Comparison of ENCODE assay signal across 13 mouse cellular contexts in the genomic region with DNA sequence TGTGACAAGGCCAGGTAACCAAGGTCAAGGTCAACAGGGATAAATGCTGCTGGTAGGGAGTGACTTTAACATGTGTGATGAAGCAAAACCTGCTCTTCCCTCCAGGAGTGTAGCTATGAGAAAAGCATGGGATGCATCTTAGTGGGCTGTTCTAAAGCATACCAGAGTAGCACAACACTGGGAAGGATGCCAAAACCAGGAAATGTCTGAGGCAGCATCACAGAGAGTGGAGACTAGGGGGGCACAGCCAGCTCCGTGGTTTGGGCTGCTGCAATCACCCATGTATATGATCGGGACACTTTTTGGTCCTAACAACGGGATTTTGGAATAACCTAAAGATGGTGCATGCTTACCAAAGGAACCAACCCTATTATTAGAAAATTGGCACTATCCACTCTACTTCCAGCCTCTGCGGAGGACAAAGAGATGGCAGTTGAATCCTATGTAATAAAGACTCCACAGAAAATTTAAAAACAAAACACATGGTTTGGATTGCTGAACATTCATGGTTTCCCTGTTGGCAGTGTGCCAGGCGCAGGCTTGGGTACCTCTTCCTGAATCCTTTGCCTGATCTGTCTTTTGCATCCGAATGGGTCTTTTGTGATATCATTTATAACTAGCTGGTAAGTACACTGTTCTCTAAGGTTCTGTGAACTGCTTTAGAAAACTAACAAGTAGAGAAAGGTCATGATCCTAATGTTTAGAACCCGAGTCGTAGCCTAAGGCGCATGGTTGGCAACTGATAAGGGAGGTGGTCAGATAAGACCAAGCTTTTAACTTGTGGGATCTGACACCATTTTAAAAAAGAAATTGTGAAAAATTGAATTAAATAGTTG. TPM values are rescaled to one million over a fixed set of nuclear protein-coding genes. Genes with fewer than 3 reads are reported as not detected.
DNase-seq lines count a peak whose midpoint lies in the region; ATAC-seq and TF ChIP-seq lines count a peak whose summit lies in the region.
"Had no signal": no experiment of that assay in that cellular context is flagged by ENCODE, and none has a peak within 500 bp of the region (broad histone marks: within the 10 kb centered on the region; RNA-seq: fewer than 3 reads in every experiment).

No protein-coding gene starts in this region.

- H3K4me1 ChIP-seq in heart, adult 2 months (ENCODE audit: control insufficient read depth, insufficient read depth, low read length), result peaks cover 4% of the 10 kb centered on the region
- H3K4me1 ChIP-seq in hindbrain, embryonic 16.5 days (ENCODE audit: control insufficient read depth, insufficient read depth, low read depth, low read length), result no peaks in the 10 kb centered on the region

- H3K9me3 ChIP-seq in hindbrain, embryonic 16.5 days (ENCODE audit: control insufficient read depth, low read length), result no peaks in the 10 kb centered on the region
- H3K9me3 ChIP-seq: heart, embryonic 12.5 days; megakaryocyte, embryonic 14.5 days had no signal

- no peak for TF ChIP-seq POLR2A in heart, adult 2 months (IDR thresholded peaks at IDR 0.05; ENCODE audit: insufficient read depth, low read depth, low read length)

- no peak overlapping the region for H3K4me3 ChIP-seq in heart, adult 2 months
- H3K4me3 ChIP-seq in hindbrain, embryonic 16.5 days (ENCODE audit: low read length), result no peak overlapping the region
- H3K4me3 ChIP-seq: heart, embryonic 12.5 days; megakaryocyte, embryonic 14.5 days had no signal

- no peak overlapping the region for H3K4me2 ChIP-seq in hindbrain, embryonic 16.5 days (ENCODE audit: low read length)
- H3K4me2 ChIP-seq: heart, embryonic 12.5 days had no signal

- no peak for TF ChIP-seq CTCF in heart, adult 2 months (IDR thresholded peaks at IDR 0.05)

- intact Hi-C loops in heart, adult 2 months (cut with DNase I), result no loop called here

- 54% methylated on average over 9 of the region's 9 CpGs for WGBS in heart, adult 2 months
- 70% methylated on average over 9 of the region's 9 CpGs for WGBS in hindbrain, embryonic 16.5 days

- H3K27ac ChIP-seq in heart, adult 2 months, result no peak overlapping the region
- H3K27ac ChIP-seq in hindbrain, embryonic 16.5 days (ENCODE audit: low read depth, low read length), result no peak overlapping the region

- no peak overlapping the region for H3K9ac ChIP-seq in heart, adult 2 months (ENCODE audit: low read depth, low read length)
- H3K9ac ChIP-seq in hindbrain, embryonic 16.5 days (ENCODE audit: low read depth, low read length), result no peak overlapping the region
- H3K9ac ChIP-seq: heart, embryonic 12.5 days had no signal

- DNase-seq in heart, adult 11 months, result peak; percentile 73
- DNase-seq in heart, adult 2 months, result no peak
- peak; percentile 35 for DNase-seq in right cerebral cortex, postnatal 4 days
- DNase-seq in right cerebral cortex, postnatal 14 days, result no peak
- no peak for DNase-seq in gastrocnemius, adult 18-20 months (ENCODE audit: low spot score)
- DNase-seq in layer of hippocampus, postnatal 14 days (ENCODE audit: low spot score in 2 of 2), result no peak
- DNase-seq in urinary bladder, adult 2 months (ENCODE audit: low spot score), result no peak
- DNase-seq: cerebellum, postnatal 36 days; thymus, postnatal 36 days had no signal

- H3K27me3 ChIP-seq in heart, adult 2 months (ENCODE audit: control insufficient read depth, insufficient read depth, low read length), result no peaks in the 10 kb centered on the region
- no peaks in the 10 kb centered on the region for H3K27me3 ChIP-seq in hindbrain, embryonic 16.5 days (replicated peaks; ENCODE audit: control insufficient read depth, insufficient read depth, low read length)
- H3K27me3 ChIP-seq: heart, embryonic 12.5 days; megakaryocyte, embryonic 14.5 days had no signal

- H3K36me3 ChIP-seq in heart, adult 2 months (ENCODE audit: control insufficient read depth, insufficient read depth, low read length), result no peaks in the 10 kb centered on the region
- no peaks in the 10 kb centered on the region for H3K36me3 ChIP-seq in hindbrain, embryonic 16.5 days (ENCODE audit: control insufficient read depth, insufficient read depth, low read length)
- H3K36me3 ChIP-seq: heart, embryonic 12.5 days had no signal

- 0 out of 2 replicates have a peak, but pooled peaks have one; percentile 44 for ATAC-seq in hindbrain, embryonic 16.5 days
- ATAC-seq: inflammation-experienced regulatory T-cells, adult 6 months had no signal

- H3K79me2 ChIP-seq in heart, adult 2 months (replicated peaks; ENCODE audit: control insufficient read depth, insufficient read depth, low read length), result no peaks in the 10 kb centered on the region

- no peak for TF ChIP-seq EP300 in heart, adult 2 months (IDR thresholded peaks at IDR 0.05; ENCODE audit: insufficient read depth, low read depth, low read length)

RNA-seq across cellular contexts. Expression of gene Prkaa1, which starts 5.4 kb away (rescaled TPM):
- 10 to 100 TPM; 12.6 to 13.9 TPM for total RNA-seq in heart, adult 2 months (2021)
- polyA plus RNA-seq in heart, adult 2 months (2012; rRNA removed), result 4.6 and 8.9 TPM in 2 replicates
- 14.4 and 14.9 TPM in 2 replicates for polyA plus RNA-seq in hindbrain, embryonic 16.5 days (2015; fragmentation: Nextera tagmentation; extraction: Ambion mirVana)
- 10 to 100 TPM; 10.2 to 10.8 TPM for total RNA-seq in gastrocnemius, adult 18-20 months (2021)
- 10 to 100 TPM; 19.2 to 20.8 TPM for total RNA-seq in layer of hippocampus, postnatal 14 days (2021)
- 19.3 and 20.1 TPM in 2 replicates for polyA plus RNA-seq in urinary bladder, adult 2 months (2012; rRNA removed)

RNA-seq across cellular contexts. Expression of gene Rpl37, which starts 21.8 kb away (rescaled TPM):
- 100 to 1,000 TPM; 186 to 228 TPM for total RNA-seq in heart, adult 2 months (2021)
- polyA plus RNA-seq in heart, adult 2 months (2012; rRNA removed), result 382 and 405 TPM in 2 replicates
- 243 and 252 TPM in 2 replicates for polyA plus RNA-seq in hindbrain, embryonic 16.5 days (2015; fragmentation: Nextera tagmentation; extraction: Ambion mirVana)
- total RNA-seq in gastrocnemius, adult 18-20 months (2021), result 100 to 1,000 TPM; 186 to 194 TPM
- 100 to 1,000 TPM; 210 to 230 TPM for total RNA-seq in layer of hippocampus, postnatal 14 days (2021)
- polyA plus RNA-seq in urinary bladder, adult 2 months (2012; rRNA removed), result 1,831 and 1,970 TPM in 2 replicates

RNA-seq across cellular contexts. Expression of gene Card6, which starts 29.9 kb away (rescaled TPM):
- 1 to 10 TPM; 6.5 to 8.3 TPM for total RNA-seq in heart, adult 2 months (2021)
- polyA plus RNA-seq in heart, adult 2 months (2012; rRNA removed), result 2.4 and 2.9 TPM in 2 replicates
- 0.42 and 0.56 TPM in 2 replicates for polyA plus RNA-seq in hindbrain, embryonic 16.5 days (2015; fragmentation: Nextera tagmentation; extraction: Ambion mirVana)
- 1 to 10 TPM; 2.4 to 2.7 TPM for total RNA-seq in gastrocnemius, adult 18-20 months (2021)
- total RNA-seq in layer of hippocampus, postnatal 14 days (2021), result 1 to 10 TPM; 2.0 to 3.7 TPM
- 2.9 and 4.0 TPM in 2 replicates for polyA plus RNA-seq in urinary bladder, adult 2 months (2012; rRNA removed)

RNA-seq across cellular contexts. Expression of gene Ttc33, which starts 47.1 kb away (rescaled TPM):
- total RNA-seq in heart, adult 2 months (2021), result 10 to 100 TPM; 37.5 to 45.2 TPM
- 10.4 and 18.7 TPM in 2 replicates for polyA plus RNA-seq in heart, adult 2 months (2012; rRNA removed)
- polyA plus RNA-seq in hindbrain, embryonic 16.5 days (2015; fragmentation: Nextera tagmentation; extraction: Ambion mirVana), result 52.5 and 54.3 TPM in 2 replicates
- total RNA-seq in gastrocnemius, adult 18-20 months (2021), result 10 to 100 TPM; 69.0 to 74.1 TPM
- total RNA-seq in layer of hippocampus, postnatal 14 days (2021), result 10 to 100 TPM; 53.2 to 64.4 TPM
- polyA plus RNA-seq in urinary bladder, adult 2 months (2012; rRNA removed), result 31.0 and 38.4 TPM in 2 replicates

Comparison
In these comparisons a context has a peak if more than half of its experiments do, and no peak if none do; other contexts are left out.
1. DNase-seq: peak in heart, adult 11 months (single experiment) and right cerebral cortex, postnatal 4 days (single experiment); none in heart, adult 2 months (0 of 2), right cerebral cortex, postnatal 14 days (single experiment), gastrocnemius, adult 18-20 months (single experiment), layer of hippocampus, postnatal 14 days (0 of 2) and urinary bladder, adult 2 months (single experiment).